Mouse (Mus musculus): ENCODE measurements at regions not wholly inside any gene's neighbourhood (a gene's known extent, or its start where the extent isn't known, plus 50 kb on each side); places are given as distances from the start of the nearest gene placed in this dataset.

DNA sequence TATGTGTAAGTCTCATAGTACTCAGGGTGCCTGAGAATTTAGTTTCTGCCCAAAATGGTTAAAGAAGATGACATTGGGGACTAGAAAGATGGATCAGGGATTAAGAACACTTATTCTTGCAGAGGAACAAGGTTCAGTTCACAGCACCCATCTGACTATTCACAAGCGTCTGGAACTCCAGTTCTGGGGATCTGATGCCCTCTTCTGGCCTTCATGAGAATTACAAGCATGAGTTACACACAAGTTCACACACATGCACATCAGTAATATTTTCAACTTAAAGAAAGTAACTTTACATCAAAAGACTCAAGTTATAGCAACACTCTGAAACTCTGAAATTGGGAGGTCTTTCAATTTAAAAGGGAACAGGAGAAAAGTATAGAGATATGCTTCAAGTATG lies 174.1 kb upstream of the Noct start:
- H3K9me3 ChIP-seq (replicated peaks), result no peaks in the 10 kb centered on the region
- no peak for TF ChIP-seq CTCF (IDR thresholded peaks at IDR 0.05; ENCODE audit: low read depth, low read length)
- no peak for TF ChIP-seq TAL1 (conservative IDR thresholded peaks at IDR 0.05; ENCODE audit: low read depth, low read length)
- TF ChIP-seq GATA2 (IDR thresholded peaks at IDR 0.05; ENCODE audit: borderline replicate concordance, low read depth, low read length), result no peak
- no peak for TF ChIP-seq POLR2AphosphoS5 (IDR thresholded peaks at IDR 0.05; ENCODE audit: insufficient replicate concordance, low read depth, low read length)
- no peak for TF ChIP-seq GATA1 (IDR thresholded peaks at IDR 0.05; ENCODE audit: borderline replicate concordance, low read length)
- DNase-seq (ENCODE audit: low spot score) (no peak), ATAC-seq (ENCODE audit: extremely low read depth, insufficient number of reproducible peaks, low FRiP score, poor library complexity, severe bottlenecking) (no peak)
- H3K27me3 ChIP-seq (ENCODE audit: insufficient read depth, low read length), result no peaks in the 10 kb centered on the region
- no peaks in the 10 kb centered on the region for H3K36me3 ChIP-seq (replicated peaks)
- no peaks in the 10 kb centered on the region for H3K4me1 ChIP-seq (ENCODE audit: insufficient read depth, low read depth, low read length)
- no peak overlapping the region for H3K4me3 ChIP-seq (ENCODE audit: low read depth, low read length)

DNA sequence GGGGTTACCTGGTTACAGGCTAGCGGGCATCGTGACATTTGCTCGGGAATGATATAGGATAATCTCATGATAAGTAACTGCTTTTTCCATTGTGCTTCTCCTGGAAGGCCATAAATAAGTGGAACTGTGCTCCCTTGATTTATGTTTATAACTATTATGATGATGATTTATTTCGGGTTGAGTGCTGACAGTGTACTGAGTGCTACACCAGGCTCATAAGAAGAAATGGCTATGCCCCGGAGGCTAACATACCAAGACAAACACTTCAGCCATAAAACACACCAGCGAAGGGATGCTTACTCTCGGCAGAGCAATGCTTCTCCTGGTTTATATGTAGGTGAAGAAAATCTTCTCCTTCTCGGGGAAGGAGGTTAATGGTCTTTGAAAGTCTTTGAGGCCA lies 169.2 kb upstream of the Noct start:
- Histone ChIP-seq H3K27me3 (ENCODE audit: insufficient read depth, low read length) (no peaks in the 10 kb centered on the region), H3K36me3 (replicated peaks) (no peaks in the 10 kb centered on the region), H3K4me3 (ENCODE audit: low read depth, low read length) (no peak overlapping the region), H3K4me1 (ENCODE audit: insufficient read depth, low read depth, low read length) (no peaks in the 10 kb centered on the region), H3K9me3 (replicated peaks) (no peaks in the 10 kb centered on the region)
- no peak for TF ChIP-seq CTCF (IDR thresholded peaks at IDR 0.05; ENCODE audit: low read depth, low read length)
- no peak for TF ChIP-seq TAL1 (conservative IDR thresholded peaks at IDR 0.05; ENCODE audit: low read depth, low read length)
- no peak for TF ChIP-seq POLR2AphosphoS5 (IDR thresholded peaks at IDR 0.05; ENCODE audit: insufficient replicate concordance, low read depth, low read length)
- TF ChIP-seq GATA1 (IDR thresholded peaks at IDR 0.05; ENCODE audit: borderline replicate concordance, low read length), result no peak
- no peak for TF ChIP-seq GATA2 (IDR thresholded peaks at IDR 0.05; ENCODE audit: borderline replicate concordance, low read depth, low read length)
- DNase-seq (ENCODE audit: low spot score) (no peak), ATAC-seq (ENCODE audit: extremely low read depth, insufficient number of reproducible peaks, low FRiP score, poor library complexity, severe bottlenecking) (no peak)

DNA sequence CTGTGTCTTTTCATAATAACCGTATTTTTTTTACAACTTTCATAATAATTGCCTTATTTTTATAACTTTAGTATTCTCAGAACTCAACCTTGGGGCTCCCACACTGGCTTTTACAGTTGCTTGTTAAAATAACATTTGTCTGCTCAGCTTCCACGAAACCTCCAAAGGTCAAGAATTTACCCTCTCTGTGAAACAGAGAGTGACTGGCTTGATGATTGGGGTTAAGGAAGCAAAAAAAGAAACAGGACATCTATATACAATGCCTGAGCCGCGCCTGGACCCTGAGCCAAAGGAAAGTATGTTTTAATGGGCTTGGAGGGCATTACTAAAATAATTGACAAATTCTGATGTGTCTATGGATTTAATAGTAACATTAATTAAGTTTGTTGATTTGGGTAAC lies 160.0 kb upstream of the Noct start:
- no peak for ATAC-seq (ENCODE audit: extremely low read depth, insufficient number of reproducible peaks, low FRiP score, poor library complexity, severe bottlenecking)
- TF ChIP-seq GATA1 (IDR thresholded peaks at IDR 0.05; ENCODE audit: borderline replicate concordance, low read length) (no peak), GATA2 (IDR thresholded peaks at IDR 0.05; ENCODE audit: borderline replicate concordance, low read depth, low read length) (no peak), TAL1 (conservative IDR thresholded peaks at IDR 0.05; ENCODE audit: low read depth, low read length) (no peak), CTCF (IDR thresholded peaks at IDR 0.05; ENCODE audit: low read depth, low read length) (no peak), POLR2AphosphoS5 (IDR thresholded peaks at IDR 0.05; ENCODE audit: insufficient replicate concordance, low read depth, low read length) (no peak)

DNA sequence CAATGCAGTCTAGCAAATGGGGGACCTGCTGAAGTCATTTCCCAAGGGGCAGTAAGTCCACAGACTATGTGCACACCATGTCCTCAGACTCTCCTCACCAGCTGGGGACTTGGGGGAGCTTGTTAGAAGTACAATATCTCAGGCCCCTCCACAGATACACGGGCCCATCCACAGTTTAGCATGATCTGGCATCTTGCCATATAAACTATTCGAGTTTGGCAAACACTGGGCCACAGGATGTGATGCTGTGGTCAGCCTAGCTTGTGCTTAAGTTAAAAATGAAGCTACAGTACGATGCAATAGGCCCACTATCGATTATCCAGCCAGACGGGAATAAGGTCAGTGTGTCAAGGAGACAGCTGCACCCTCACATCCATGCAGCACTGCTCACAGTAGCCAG lies 157.9 kb upstream of the Noct start:
- Histone ChIP-seq H3K4me1 (ENCODE audit: insufficient read depth, low read depth, low read length) (no peaks in the 10 kb centered on the region), H3K9me3 (replicated peaks) (no peaks in the 10 kb centered on the region), H3K4me3 (ENCODE audit: low read depth, low read length) (no peak overlapping the region), H3K36me3 (replicated peaks) (no peaks in the 10 kb centered on the region), H3K27me3 (ENCODE audit: insufficient read depth, low read length) (no peaks in the 10 kb centered on the region)
- ATAC-seq (ENCODE audit: extremely low read depth, insufficient number of reproducible peaks, low FRiP score, poor library complexity, severe bottlenecking) (no peak), DNase-seq (ENCODE audit: low spot score) (no peak)
- TF ChIP-seq POLR2AphosphoS5 (IDR thresholded peaks at IDR 0.05; ENCODE audit: insufficient replicate concordance, low read depth, low read length), result no peak
- TF ChIP-seq CTCF (IDR thresholded peaks at IDR 0.05; ENCODE audit: low read depth, low read length), result no peak
- TF ChIP-seq GATA1 (IDR thresholded peaks at IDR 0.05; ENCODE audit: borderline replicate concordance, low read length), result no peak

More for the DNA sequence above, 160.0 kb upstream of the Noct start:
- H3K4me3 ChIP-seq (ENCODE audit: low read depth, low read length), result no peak overlapping the region
- no peaks in the 10 kb centered on the region for H3K27me3 ChIP-seq (ENCODE audit: insufficient read depth, low read length)
- H3K9me3 ChIP-seq (replicated peaks), result no peaks in the 10 kb centered on the region
- no peaks in the 10 kb centered on the region for H3K4me1 ChIP-seq (ENCODE audit: insufficient read depth, low read depth, low read length)
- H3K36me3 ChIP-seq (replicated peaks), result no peaks in the 10 kb centered on the region
- DNase-seq (ENCODE audit: low spot score), result no peak

DNA sequence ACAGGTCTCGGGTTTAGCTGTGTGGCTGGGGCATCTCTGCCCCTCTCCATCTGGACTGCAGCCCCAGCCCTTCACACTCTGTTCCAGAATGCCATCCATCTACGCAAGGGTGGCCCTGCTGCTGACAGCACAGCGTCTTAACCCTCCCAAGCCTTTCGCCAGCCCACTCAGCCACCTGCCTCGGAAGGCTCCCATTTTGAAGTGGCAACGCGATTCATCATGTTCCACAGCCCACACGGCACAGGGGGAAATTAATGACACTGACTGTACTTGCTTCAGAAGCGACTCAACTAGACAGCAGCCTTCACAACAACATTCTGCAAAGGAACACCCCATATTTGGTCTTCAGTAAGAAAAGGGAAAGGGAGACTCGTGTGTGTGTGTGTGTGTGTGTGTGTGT lies 151.8 kb upstream of the Noct start:
- H3K9me3 ChIP-seq (replicated peaks), result no peaks in the 10 kb centered on the region
- no peak for ATAC-seq (ENCODE audit: extremely low read depth, insufficient number of reproducible peaks, low FRiP score, poor library complexity, severe bottlenecking)
- no peaks in the 10 kb centered on the region for H3K27me3 ChIP-seq (ENCODE audit: insufficient read depth, low read length)
- H3K36me3 ChIP-seq (replicated peaks), result no peaks in the 10 kb centered on the region
- DNase-seq (ENCODE audit: low spot score), result no peak
- H3K4me3 ChIP-seq (ENCODE audit: low read depth, low read length), result no peak overlapping the region
- H3K4me1 ChIP-seq (ENCODE audit: insufficient read depth, low read depth, low read length), result no peaks in the 10 kb centered on the region
- no peak for TF ChIP-seq TAL1 (conservative IDR thresholded peaks at IDR 0.05; ENCODE audit: low read depth, low read length)
- TF ChIP-seq GATA1 (IDR thresholded peaks at IDR 0.05; ENCODE audit: borderline replicate concordance, low read length), result no peak
- TF ChIP-seq CTCF (IDR thresholded peaks at IDR 0.05; ENCODE audit: low read depth, low read length), result no peak
- no peak for TF ChIP-seq GATA2 (IDR thresholded peaks at IDR 0.05; ENCODE audit: borderline replicate concordance, low read depth, low read length)
- no peak for TF ChIP-seq POLR2AphosphoS5 (IDR thresholded peaks at IDR 0.05; ENCODE audit: insufficient replicate concordance, low read depth, low read length)

DNA sequence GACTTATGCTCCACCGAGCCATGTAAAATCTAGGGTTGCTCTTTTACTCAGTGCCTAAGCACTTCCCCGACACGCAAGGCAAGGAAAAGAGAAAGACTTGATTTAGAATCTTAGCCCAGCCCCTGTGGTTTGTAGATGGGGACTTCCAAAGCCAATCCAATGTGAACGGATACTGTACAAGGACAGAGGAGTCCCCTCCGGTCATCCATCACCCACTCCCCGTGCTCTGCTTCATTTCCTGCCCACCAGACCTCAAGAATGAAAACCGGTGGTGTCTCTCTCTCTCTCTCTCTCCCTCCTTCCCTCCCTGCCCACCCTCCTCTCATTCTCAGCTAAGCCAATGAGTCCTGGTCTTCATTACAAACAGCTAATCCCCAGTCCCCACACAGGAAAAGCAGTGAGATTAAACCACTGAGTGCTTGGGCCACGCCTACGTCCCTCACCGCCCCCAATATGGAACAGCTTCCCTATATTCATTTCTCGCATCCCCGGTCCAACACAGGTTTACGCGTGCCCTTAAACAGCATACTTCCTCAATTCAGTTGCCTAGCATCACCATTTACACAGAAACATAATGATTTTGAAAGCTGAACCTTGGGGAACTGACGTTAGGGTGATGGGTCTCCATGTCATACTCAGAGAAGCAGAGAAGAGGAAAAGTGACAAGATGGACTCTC lies 151.1 kb upstream of the Noct start:
- Histone ChIP-seq H3K27me3 (ENCODE audit: insufficient read depth, low read length) (no peaks in the 10 kb centered on the region), H3K9me3 (replicated peaks) (no peaks in the 10 kb centered on the region), H3K4me1 (ENCODE audit: insufficient read depth, low read depth, low read length) (no peaks in the 10 kb centered on the region), H3K4me3 (ENCODE audit: low read depth, low read length) (no peak overlapping the region), H3K36me3 (replicated peaks) (no peaks in the 10 kb centered on the region)
- ATAC-seq (ENCODE audit: extremely low read depth, insufficient number of reproducible peaks, low FRiP score, poor library complexity, severe bottlenecking) (no peak), DNase-seq (ENCODE audit: low spot score) (no peak)
- no peak for TF ChIP-seq CTCF (IDR thresholded peaks at IDR 0.05; ENCODE audit: low read depth, low read length)
- no peak for TF ChIP-seq GATA1 (IDR thresholded peaks at IDR 0.05; ENCODE audit: borderline replicate concordance, low read length)
- no peak for TF ChIP-seq GATA2 (IDR thresholded peaks at IDR 0.05; ENCODE audit: borderline replicate concordance, low read depth, low read length)
- TF ChIP-seq TAL1 (conservative IDR thresholded peaks at IDR 0.05; ENCODE audit: low read depth, low read length), result no peak
- TF ChIP-seq POLR2AphosphoS5 (IDR thresholded peaks at IDR 0.05; ENCODE audit: insufficient replicate concordance, low read depth, low read length), result no peak
